Mouse (Mus musculus) telencephalon, adult 2 months (tissue): ENCODE data around the gene Gm17324.
"Not testable (repeated sequence)": the region's sequence is repeated elsewhere in the genome, so short reads cannot be mapped to it uniquely, and the experiment has no call there.

ENCODE experiments used
- DNase-seq: peaks from one replicate; pipeline ENCODE4 v3.0.0-alpha.2; 2011; ENCODE audit warnings: low read depth, low spot score

The Gm17324 gene

DNA sequence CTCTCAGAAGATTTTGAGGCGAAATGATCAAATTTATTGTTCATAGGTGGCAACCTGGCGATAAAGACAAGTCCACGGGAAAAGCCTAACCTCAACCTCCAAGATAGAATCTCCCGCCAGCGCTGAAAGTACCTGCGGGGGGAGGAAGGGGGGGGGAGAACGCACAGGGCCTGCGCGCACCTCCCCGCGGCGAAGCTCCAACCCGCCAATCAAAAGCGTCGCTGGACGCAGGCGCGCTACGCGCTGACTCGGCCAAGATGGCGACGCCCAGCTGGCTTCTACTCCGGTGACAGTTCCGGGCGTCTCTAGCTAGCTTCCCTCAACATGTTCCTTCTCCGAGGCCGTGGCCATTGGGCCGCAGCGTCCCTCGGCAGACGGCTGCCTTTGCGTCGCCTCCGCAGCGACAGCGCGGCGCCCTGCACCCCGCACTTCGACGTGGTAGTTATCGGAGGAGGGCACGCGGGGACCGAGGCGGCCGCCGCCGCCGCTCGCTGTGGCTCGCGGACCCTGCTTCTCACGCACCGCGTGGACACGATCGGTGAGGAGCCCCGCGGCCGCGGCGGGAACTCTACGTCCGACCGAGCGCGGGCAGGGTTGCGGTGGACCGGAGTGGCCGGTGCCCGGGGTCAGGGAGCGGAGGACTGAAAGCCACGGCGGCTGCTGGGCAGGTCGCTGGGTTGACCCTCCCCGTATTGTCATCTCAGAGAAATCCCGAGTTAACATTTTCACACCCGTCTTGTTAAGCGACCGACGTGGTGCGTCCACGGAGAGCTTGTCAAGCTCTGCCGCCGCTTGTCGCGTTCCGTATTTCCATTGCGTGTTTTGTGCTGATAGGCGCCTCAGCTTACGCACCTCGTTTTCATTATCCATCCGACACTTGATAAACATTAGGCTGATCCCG lies at the start of gene Gm17324, which contains the start of gene Mto1:
TSS of gene Gm17324 (minus strand) at position 814 of the 901 bp plus-strand sequence.
TSS of gene Mto1 (plus strand) at position 236 of the 901 bp plus-strand sequence.
- peak; percentile 78 for DNase-seq

DNA sequence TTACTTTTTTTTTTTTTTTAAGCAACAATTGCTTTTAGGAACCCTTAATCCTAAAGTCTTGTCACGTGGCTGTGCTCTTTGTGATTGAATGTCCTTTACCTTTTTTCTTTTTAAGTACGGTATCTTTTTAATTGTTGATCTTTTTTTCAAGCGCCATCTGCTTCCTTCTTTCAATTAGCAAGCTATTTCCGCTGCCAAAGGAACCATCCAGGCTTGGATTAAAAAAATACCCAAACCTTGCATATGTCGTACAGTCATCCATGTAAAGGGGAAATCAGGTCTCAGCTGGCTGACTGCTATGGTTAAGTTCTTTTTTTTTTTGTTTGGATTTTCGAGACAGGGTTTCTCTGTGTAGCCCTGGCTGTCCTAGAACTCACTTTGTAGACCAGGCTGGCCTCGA lies 44.6 kb upstream of the Gm17324 start:
- DNase-seq = no peak

DNA sequence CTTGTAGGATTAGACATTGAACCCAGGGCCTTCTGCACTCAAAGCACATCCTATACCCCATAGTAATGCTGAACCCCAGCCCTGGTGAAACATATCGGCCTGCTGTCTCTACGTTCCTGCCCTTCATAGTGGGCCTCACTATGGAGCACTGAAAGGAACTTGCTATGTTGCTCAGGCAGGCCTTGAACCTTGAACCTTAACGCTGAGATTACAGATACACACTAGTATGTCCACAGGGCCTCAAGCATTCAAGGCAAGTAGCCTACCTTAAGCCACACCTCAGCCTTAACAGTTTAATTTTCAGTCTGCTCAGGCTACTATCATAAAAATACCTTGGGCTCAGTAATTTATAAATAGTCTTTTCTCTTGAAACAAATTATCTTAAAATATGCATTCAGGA lies 43.7 kb upstream of the Gm17324 start:
- DNase-seq = no peak

DNA sequence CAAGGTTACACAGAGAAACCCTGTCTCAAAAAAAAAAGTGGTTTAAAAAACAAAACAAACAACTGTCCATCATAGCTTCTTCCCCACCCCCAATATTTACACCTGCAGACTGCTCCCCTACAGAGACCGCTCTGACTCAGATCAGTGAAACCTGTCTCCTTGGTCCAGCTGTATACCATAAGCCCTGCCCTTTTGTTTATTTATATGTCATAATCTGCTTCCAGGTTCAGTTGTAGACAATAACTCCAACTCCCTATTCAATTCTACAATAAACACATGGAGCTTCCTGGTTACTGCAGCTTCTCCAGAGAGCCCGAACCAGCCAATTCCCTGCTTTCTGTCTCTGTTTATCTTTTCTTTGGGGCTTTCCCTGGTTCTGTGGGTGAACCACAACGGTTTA lies 42.6 kb upstream of the Gm17324 start:
- no peak for DNase-seq

DNA sequence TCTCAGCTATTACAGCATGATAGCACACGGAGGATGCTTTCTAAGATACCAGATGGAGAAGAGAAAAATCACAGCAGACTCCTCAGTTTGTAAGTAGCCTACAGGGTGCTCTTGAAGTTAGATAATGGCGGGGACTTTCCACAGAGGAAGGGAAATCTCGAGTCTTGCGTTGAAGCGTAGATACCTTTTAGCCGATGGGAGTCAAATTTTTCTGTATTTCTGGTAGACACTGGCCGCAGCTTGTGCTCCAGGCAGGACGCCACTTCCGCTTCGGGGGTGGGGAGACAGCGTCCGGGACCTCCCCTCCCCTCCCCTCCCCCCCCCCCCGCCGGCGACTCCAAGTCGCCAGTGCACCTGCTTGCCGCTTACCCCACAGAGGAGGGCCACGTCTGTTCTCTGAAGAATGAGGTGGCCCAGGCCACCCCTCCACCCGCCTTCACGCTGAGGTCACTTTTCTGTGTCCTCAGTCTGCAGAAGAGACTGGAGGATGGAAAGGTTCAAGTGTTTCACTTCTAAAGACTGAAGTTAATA lies 40.4 kb upstream of the Gm17324 start, which contains the start of gene Eef1a1:
TSS of gene Eef1a1 (minus strand) at position 262 of the 531 bp plus-strand sequence.
- no peak for DNase-seq

DNA sequence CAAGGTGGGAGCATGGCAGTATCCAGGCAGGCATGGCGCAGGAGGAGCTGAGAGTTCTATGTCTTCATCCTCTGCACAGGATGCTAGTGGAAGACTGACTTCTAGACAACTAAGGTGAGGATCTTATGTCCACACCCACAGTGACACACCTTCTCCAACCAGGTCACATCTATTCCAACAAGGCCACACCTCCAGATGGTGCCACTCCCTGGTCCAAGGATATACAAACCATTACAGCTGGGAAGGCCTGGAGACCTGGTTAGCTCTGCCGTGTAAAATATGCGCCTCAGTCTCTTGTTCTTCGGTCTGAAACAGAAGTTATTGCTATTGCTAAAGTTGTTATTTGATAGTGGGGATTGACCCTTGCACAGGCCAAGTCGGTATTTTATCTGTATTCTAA lies 39.4 kb upstream of the Gm17324 start:
- DNase-seq = not testable (repeated sequence)

DNA sequence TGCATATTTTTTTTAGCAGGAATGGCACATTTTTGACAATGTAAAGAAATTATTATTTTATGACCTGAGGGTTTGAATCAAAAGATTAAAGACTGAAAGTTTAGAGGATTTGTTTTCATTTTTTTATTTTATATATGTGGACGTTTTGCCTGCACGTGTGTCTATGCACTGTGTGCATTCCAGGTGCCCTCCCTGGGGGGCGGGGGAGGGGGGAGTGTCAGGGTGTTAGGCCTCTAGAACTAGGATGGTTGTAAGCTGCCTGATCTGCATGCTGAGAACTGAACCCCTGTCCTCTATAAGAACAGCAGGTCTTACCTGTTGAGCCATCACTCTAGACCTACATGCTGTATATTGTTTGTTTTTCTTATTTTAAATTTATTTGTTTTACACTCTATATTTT lies 36.1 kb upstream of the Gm17324 start:
- DNase-seq = no peak

DNA sequence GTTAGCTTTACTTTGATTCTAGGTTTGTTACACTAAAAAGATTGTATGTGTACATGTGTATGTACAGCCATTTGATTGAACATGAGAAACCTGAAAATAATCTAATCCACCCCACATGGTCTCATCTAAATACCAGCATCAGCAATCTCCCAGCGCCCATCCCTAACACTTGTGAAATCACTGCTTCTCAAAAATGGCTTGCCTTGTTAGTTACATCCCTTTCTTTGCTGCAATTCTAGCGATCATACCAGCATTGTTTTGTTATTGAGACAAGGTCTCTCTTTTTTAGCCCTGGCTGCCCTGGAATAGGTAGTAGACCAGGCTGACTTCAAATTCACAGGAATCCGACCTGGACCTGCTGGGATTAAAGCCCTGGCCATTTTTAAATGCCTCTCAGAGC lies 33.8 kb upstream of the Gm17324 start:
- no peak for DNase-seq

DNA sequence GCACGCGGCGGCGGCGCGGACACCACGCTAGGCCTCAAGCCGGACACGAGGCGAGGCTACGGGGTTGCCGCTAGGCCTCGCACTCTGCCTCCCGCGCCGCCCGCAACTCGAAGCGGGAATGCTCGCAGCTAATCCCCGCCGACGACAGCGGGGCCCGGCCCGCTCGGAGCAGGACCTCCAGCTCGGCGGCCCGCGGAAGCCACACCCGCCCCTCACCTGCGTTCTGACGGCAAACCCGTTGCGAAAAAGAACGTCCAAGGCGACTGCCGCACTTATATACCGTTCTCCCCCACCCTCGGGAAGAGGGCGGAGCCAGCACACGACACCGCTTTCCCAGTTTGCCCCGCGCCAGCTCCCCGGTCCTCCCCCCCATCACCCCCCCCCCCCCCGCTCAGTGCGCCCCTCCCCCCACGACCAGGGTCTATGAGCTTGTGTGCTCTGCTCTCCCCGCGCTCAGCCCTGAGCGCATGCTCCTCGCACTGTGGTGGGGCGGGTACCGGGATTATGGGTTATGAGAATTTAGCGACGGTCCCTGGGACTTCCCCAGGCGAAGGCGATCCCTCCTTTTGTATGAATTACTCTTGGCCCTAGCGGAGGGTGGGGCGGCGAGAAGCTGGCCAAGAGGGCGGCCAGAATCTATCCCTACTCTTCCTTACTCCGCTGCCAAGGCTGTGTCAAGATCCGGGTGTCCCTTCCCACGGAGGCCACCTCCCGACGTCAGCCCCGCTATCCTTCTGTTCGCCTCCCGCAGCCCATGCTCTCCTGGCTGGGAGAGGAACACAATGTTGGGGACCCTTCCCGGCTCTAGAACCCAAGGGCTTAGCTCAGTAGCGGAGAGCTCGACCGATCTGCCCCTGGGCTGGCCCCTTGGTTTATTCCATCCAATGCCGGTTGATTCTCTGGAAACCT lies 33.1 kb upstream of the Gm17324 start:
- peak; percentile 98 for DNase-seq

DNA sequence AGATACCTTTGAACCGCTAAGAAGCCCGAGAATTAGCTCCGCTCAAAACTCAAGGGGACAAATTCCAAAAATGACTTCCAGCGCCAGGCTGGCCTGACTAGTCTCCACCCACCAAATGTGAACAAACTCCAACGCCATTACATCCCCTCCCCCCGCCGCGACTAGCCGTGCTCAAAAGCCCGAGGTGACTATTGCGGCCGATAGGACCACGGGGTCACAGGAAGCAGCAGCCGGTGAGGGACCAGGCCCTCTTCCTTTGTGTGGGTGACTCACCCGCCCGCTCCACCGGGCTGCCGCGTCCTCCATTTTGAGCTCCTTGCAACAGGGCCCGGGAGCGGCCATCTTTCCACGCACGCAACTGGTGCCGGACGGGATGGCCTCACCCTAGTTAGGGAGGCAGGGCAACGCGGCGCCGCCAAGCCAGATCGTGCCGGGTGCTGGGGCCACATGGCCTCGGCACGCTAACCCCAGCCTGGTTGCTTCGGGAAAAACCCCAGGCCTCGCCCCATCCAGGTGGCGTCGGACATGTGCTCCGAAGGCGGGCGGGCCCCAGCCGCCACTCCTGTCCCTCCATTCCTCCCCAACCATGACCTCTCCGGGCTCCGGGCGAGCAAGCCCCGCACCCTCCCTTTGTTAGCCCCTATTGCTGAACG lies 32.2 kb upstream of the Gm17324 start:
- DNase-seq = peak; percentile 65

DNA sequence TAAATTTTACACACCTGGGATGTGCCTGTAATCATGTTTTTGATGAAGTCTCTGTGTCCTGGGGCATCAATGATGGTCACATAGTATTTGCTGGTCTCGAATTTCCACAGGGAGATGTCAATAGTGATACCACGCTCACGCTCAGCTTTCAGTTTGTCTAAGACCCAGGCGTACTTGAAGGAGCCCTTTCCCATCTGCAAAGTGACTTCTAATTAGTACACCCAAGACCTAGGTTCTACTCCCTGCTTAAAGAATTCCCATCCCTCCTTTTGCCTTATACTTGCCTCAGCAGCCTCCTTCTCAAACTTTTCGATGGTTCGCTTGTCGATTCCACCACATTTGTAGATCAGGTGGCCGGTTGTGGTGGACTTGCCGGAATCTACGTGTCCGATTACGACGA lies 31.6 kb upstream of the Gm17324 start:
- DNase-seq = not testable (repeated sequence)

DNA sequence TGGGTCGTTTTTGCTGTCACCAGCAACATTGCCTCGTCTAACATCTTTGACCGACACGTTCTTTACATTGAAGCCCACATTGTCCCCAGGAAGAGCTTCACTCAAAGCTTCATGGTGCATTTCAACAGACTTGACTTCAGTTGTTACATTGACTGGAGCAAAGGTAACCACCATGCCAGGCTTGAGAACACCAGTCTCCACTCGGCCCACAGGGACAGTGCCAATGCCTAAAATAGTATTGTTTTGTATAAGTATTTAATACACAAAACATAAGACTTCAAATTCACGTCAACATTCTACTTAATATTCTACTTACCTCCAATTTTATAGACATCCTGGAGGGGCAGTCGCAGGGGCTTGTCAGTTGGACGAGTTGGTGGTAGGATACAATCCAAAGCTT lies 30.7 kb upstream of the Gm17324 start:
- DNase-seq = not testable (repeated sequence)

DNA sequence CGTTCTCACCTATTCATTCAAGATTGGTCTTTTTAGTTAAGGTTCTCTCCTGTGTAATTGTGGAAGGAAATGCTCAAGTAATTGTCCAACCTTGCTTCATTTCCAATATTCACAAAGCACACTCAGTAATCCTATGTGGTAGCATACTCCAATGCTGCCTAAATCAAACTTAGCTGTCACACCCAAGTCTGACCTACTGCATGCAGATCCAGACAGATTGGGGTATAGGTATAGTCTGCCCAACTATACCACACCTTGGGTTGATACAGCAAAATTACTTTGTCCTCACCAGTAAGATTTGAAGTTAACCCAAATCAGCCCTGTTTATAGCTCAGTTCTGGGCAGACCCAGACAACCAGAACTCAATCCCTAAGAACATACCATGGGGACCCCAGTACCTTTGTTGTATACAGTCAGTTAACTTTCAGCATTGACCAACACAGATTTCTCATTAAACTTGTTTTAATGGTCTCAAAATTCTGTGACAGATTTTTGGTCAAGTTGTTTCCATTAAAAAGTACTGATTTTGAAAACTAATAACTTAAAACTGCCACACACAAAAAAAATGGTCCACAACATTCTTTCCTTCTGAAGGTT lies 29.5 kb upstream of the Gm17324 start:
- DNase-seq = not testable (repeated sequence)

DNA sequence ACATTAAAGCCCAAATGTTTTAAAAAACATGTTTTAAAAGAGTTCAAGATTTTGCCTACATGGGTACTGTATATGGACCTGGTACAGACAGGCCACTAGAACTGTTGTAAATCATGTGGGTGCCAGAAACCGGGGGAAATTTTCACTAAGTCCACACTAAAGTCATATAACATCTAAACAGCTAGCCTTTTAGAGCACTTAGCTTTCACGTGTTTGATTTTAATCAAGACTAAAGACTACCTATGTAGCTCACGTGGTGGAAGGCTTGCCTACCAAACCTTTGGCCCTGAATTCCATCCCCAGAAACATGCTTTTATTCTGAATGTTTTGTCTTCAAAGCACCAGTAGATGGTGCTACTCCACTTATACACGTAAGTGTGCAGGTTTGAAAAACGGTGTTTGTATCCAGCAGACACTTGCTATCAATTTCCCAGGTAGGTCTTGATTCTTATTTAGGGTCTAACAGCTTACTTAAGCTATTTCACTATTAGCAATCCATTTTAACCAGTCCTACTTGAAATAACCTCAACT lies 28.5 kb upstream of the Gm17324 start:
- peak; percentile 32 for DNase-seq

DNA sequence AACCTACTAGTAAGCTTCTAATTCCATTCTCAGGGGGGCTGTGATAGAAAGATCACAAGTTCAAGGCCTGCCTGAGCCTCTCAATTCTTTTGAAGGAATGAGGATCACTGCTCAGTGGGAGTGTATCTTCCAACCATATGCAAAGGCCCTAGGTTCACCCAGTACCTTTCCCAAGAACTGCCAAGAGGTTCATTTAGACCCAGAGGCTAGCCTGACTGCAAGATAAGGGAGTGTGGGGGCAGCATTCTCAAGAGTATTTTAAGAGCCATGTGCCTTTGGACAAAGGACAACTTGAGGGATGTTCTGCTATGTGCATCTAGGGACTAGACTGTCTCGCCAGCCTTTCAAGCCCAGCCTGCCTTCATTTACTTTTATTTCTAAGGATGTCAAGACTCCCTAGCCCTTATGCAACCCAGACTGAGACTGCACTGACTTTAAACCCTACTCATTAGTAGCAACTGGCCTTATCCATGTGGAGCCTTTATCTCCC lies 28.0 kb upstream of the Gm17324 start:
- DNase-seq = no peak

DNA sequence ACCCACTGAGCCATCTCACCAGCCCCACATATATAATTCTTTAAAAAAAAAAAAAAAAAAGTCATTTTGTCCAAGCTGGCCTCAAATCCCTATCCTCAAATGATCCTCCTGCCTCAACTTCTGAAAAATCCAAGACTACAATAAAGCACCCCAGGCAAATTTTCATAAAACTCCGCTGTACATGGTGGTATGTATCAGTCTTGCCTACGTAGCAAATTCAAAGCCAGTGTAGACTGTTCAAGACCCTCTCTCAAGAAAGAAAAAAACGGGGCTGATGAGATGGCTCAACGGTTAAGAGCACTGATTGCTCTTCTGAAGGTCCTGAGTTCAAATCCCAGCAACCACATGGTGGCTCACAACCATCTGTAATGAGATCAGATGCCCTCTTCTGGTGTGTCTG lies 27.3 kb upstream of the Gm17324 start:
- no peak for DNase-seq

DNA sequence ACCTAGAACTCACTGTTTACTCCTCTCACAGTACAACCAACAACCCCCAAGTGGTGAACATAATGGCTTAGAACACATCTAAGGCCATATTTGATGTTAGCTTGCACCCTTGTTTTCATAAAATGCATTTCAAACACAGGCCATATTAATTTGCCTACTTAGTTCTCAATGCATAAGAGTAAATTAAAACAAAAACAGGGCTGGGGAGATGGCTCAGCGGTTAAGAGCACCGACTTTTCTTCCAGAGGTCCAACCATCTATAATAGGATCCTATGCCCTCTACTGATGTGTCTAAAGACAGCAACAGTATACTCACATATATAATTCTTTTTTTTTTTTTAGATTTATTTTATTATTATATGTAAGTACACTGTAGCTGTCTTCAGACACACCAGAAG lies 26.8 kb upstream of the Gm17324 start:
- no peak for DNase-seq

DNA sequence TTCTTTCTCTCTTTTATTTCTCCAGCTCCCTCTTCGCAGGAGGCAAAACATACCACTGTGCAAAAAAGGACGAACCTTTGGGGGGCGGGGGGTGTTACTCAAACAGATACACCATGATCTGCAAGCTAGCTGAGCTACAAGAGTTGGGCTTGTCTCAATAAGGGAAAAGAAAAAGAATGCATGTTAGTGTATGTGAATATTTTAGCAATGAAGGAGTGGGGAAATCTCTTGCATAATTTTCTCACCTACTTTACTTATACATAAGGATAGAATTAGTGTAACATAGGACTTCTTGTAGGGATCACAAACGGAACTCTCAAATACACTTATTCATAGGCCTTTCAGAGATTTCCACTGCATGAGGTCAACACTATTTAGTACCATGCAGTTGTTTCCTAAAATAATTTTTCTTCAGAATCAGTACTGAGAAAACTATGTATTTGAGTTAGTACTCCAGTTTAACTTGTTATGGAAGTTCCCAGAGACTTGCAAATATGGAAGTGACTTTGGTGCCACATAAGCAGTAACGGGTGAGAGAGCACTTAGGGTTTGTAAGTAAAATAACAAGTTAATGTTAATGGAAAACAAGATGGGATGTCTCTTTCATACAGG lies 26.3 kb upstream of the Gm17324 start:
- DNase-seq = no peak

DNA sequence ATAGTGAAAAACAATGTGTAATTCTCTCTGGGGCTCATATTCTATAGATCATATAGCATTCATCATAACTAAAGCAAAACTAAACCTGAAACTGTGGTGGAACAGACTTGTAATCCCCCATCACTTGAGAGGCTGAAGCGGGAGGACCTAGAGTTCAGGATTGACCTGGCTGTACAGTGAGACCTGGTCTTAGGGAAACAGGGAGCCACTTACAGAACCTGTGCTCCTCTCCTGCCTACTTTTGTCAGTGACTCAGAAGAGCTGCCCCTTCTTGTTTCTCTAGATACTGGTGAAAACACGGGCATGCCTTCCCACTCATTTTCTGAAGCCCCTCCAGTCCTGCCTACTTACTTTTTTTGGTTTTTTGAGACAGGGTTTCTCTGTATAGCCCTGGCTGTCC lies 25.7 kb upstream of the Gm17324 start:
- no peak for DNase-seq

DNA sequence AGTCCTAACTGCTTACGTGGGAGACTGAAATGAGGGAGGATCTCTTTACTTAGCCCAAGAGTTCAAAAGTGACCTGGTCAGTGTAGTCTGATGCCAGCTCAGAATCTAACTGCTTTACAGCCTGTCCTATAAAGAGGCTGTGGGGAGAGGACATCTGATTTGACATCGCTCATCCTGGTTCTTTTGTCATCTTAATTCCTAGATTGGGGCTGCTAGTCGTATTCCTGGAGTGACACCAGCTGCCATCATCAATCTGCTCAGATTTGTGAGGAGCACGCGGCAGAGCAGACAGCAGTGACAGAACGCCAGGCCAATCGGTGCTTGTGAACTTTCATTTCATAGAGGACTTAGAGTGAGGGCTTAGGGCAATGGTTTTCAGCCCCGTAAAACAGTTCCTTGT lies 25.0 kb upstream of the Gm17324 start:
- DNase-seq = no peak
